Mouse (Mus musculus): ENCODE data around the gene Pigu.
A peak's percentile ranks its signal among the peaks of the same experiment; 100 is the strongest.

The Pigu gene

GRCm38 (mm10) chr2:155356971-155357591 lies at the start of gene Pigu:
Pigu (minus strand) TSS chr2:155357430.
- peak; percentile 96 to 97 for DNase-seq

GRCm38 (mm10) chr2:155404635-155405034 lies 47.4 kb upstream of the Pigu start:
- DNase-seq = no peak

- DNase-seq = no peak
Measured at GRCm38 (mm10) chr2:155401926-155402325, 44.7 kb upstream of the Pigu start.

- DNase-seq = no peak
Measured at GRCm38 (mm10) chr2:155400276-155400675, 43.0 kb upstream of the Pigu start.

- no peak for DNase-seq
Measured at GRCm38 (mm10) chr2:155394586-155394985, 37.4 kb upstream of the Pigu start.

GRCm38 (mm10) chr2:155388573-155388972 lies 31.3 kb upstream of the Pigu start:
- no peak for DNase-seq

GRCm38 (mm10) chr2:155387052-155387451 lies 29.8 kb upstream of the Pigu start:
- DNase-seq = no peak

GRCm38 (mm10) chr2:155386534-155386899 lies 29.3 kb upstream of the Pigu start:
- DNase-seq = no peak

- no peak for DNase-seq
Measured at GRCm38 (mm10) chr2:155385731-155386533, 28.7 kb upstream of the Pigu start.

- DNase-seq = peak; percentile 82 to 87
Measured at GRCm38 (mm10) chr2:155385090-155385489, 27.9 kb upstream of the Pigu start.

GRCm38 (mm10) chr2:155382791-155383438 lies 25.7 kb upstream of the Pigu start:
- DNase-seq = peak; percentile 32 to 61

- no peak for DNase-seq
Measured at GRCm38 (mm10) chr2:155382332-155382700, 25.1 kb upstream of the Pigu start.

GRCm38 (mm10) chr2:155381643-155382331 lies 24.6 kb upstream of the Pigu start:
- DNase-seq = peak; percentile 97 to 98

GRCm38 (mm10) chr2:155381060-155381437 lies 23.8 kb upstream of the Pigu start:
- peak; percentile 18 to 41 for DNase-seq

GRCm38 (mm10) chr2:155380261-155381059 lies 23.2 kb upstream of the Pigu start, which contains the start of gene Trp53inp2:
Trp53inp2 (plus strand) TSS chr2:155381059.
- DNase-seq = no peak

- DNase-seq = peak; percentile 39 to 62
Measured at GRCm38 (mm10) chr2:155376191-155376590, 19.0 kb upstream of the Pigu start.

- DNase-seq = no peak
Measured at GRCm38 (mm10) chr2:155374521-155374920, 17.3 kb upstream of the Pigu start.

- no peak for DNase-seq
Measured at GRCm38 (mm10) chr2:155373886-155374285, 16.7 kb upstream of the Pigu start.

GRCm38 (mm10) chr2:155373302-155373701 lies 16.1 kb upstream of the Pigu start:
- no peak for DNase-seq

GRCm38 (mm10) chr2:155372451-155372850 lies 15.2 kb upstream of the Pigu start:
- DNase-seq = no peak

- peak; percentile 69 to 82 for DNase-seq
Measured at GRCm38 (mm10) chr2:155369333-155369883, 12.2 kb upstream of the Pigu start.
